Mouse (Mus musculus) heart, embryonic 10.5 days (tissue): Measurements from ENCODE around the gene Dgat2. TPM values are rescaled to one million over a fixed set of nuclear protein-coding genes. Genes with fewer than 3 reads are reported as not detected.

Experiments used
- DNase-seq: peaks from one replicate; pipeline ENCODE4 v3.0.0-alpha.2; 2017; ENCODE audit warnings: low spot score
- H3K27ac ChIP-seq: fragments of 300-500 bp; sonication (generic); 2 replicates; pipeline ENCODE4 v1.5.1; 2016; ENCODE audit warnings: mild to moderate bottlenecking
- H3K27me3 ChIP-seq: fragments of 300-500 bp; sonication (generic); 2 replicates; pipeline ENCODE4 v1.6.1; 2016; ENCODE audit warnings: mild to moderate bottlenecking; ENCODE audit not compliant: poor library complexity, insufficient read depth, severe bottlenecking
- H3K36me3 ChIP-seq: fragments of 300-500 bp; sonication (generic); 2 replicates; pipeline ENCODE4 v1.6.1; 2016; ENCODE audit warnings: mild to moderate bottlenecking, moderate library complexity
- H3K4me1 ChIP-seq: fragments of 300-500 bp; sonication (generic); 2 replicates; pipeline ENCODE4 v1.6.1; 2016; ENCODE audit warnings: mild to moderate bottlenecking
- H3K4me3 ChIP-seq: fragments of 300-500 bp; sonication (generic); 2 replicates; pipeline ENCODE4 v1.5.1; 2016; ENCODE audit warnings: mild to moderate bottlenecking, moderate library complexity
- H3K9me3 ChIP-seq: fragments of 300-500 bp; sonication (generic); 2 replicates; pipeline ENCODE4 v1.6.1; 2016; ENCODE audit warnings: mild to moderate bottlenecking, moderate library complexity
- WGBS: fragments of 180-500 bp; shearing (Covaris S2); methylation state at CpG from one replicate; pipeline ENCODE4 v1.1.7; 2016; 5-methylcytosine and 5-hydroxymethylcytosine counted together
- polyA plus RNA-seq: library from polyadenylated mRNA; unstranded; fragments of >200 nt; fragmentation: Nextera tagmentation; extraction: Ambion mirVana; gene quantifications from 2 replicates; pipeline ENCODE4 v1.2.1, GENCODE M21; 2016

Dgat2 gene
- polyA plus RNA-seq, 1 experiment from 2014 or later = 24.3 TPM

- 78% methylated on average over 5 of the region's 5 CpGs for WGBS
Observed at GRCm38 (mm10) chr7:99187451-99187850, 4.9 kb upstream of the Dgat2 start.

DNA sequence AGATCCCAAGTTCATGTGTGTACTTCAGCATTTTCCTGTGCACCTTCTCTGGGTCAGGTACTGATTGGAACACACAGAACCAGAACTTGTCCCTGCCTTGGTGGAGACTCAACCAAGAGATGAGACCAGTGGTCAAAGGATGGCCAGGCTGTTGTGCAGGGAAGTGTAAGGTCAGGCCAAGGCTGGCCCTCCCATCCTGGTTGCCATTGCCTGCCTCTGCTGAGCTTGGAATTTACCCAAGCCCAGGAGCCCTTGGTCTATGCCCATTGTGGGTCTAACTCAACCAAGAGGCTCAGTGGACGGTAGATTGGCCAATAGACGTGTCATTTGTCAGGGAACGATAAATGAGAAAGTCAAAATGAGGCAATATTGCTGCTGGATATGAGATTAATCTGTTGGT lies 2.9 kb upstream of the Dgat2 start:
- Histone ChIP-seq H3K4me1 (peaks cover 19% of the 10 kb centered on the region), H3K27ac (no peak overlapping the region), H3K9me3 (no peaks in the 10 kb centered on the region), H3K36me3 (no peaks in the 10 kb centered on the region), H3K27me3 (peaks cover 38% of the 10 kb centered on the region), H3K4me3 (no peak overlapping the region)
- no peak for DNase-seq
- WGBS = 88% methylated on average over 3 of the region's 3 CpGs

More at GRCm38 (mm10) chr7:99187451-99187850, 4.9 kb upstream of the Dgat2 start:
- peaks cover 10% of the 10 kb centered on the region for H3K4me1 ChIP-seq
- no peak for DNase-seq
- no peak overlapping the region for H3K4me3 ChIP-seq
- no peaks in the 10 kb centered on the region for H3K36me3 ChIP-seq
- no peaks in the 10 kb centered on the region for H3K9me3 ChIP-seq
- H3K27ac ChIP-seq = no peak overlapping the region
- H3K27me3 ChIP-seq = peaks cover 23% of the 10 kb centered on the region

DNA sequence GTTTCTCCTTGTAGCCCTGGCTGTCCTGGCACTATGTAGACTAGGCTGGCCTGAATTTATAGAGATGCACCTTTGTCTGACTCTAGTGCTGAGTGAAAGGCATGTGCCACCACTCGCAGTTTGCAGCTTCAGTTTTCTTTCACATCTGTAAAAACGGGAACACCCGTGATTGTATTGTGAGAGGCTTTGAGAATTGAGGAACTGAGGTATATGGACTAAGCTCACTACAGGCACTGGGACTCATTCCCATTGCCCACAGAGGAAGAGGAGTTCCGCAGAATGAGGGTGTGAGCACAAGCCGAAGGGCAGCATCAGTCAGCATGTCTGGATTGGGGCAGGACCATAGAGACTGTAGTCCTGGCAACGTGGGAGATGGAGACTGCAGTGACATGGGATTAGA lies 1.2 kb upstream of the Dgat2 start:
- peaks cover 19% of the 10 kb centered on the region for H3K4me1 ChIP-seq
- peaks cover 38% of the 10 kb centered on the region for H3K27me3 ChIP-seq
- no peak overlapping the region for H3K4me3 ChIP-seq
- no peaks in the 10 kb centered on the region for H3K36me3 ChIP-seq
- 71% methylated on average over 6 of the region's 6 CpGs for WGBS
- no peak for DNase-seq
- H3K27ac ChIP-seq = no peak overlapping the region
- H3K9me3 ChIP-seq = no peaks in the 10 kb centered on the region

GRCm38 (mm10) chr7:99181619-99182431 lies 694 bp downstream of the Dgat2 start:
- H3K27me3 ChIP-seq = peaks cover 27% of the 10 kb centered on the region
- no peaks in the 10 kb centered on the region for H3K9me3 ChIP-seq
- peak overlapping the region; percentile 98 for H3K27ac ChIP-seq
- peaks cover 19% of the 10 kb centered on the region for H3K4me1 ChIP-seq
- DNase-seq = no peak
- peak overlapping the region; percentile 73 for H3K4me3 ChIP-seq
- H3K36me3 ChIP-seq = no peaks in the 10 kb centered on the region
- WGBS = 26% methylated on average over 14 of the region's 14 CpGs

GRCm38 (mm10) chr7:99180162-99180561 lies 2.4 kb downstream of the Dgat2 start:
- 92% methylated on average over 1 of the region's 1 CpGs for WGBS
- Histone ChIP-seq H3K27ac (no peak overlapping the region), H3K9me3 (no peaks in the 10 kb centered on the region), H3K36me3 (no peaks in the 10 kb centered on the region), H3K27me3 (peaks cover 27% of the 10 kb centered on the region), H3K4me1 (peaks cover 19% of the 10 kb centered on the region), H3K4me3 (no peak overlapping the region)
- DNase-seq = no peak

- H3K9me3 ChIP-seq = no peaks in the 10 kb centered on the region
- peaks cover 19% of the 10 kb centered on the region for H3K4me1 ChIP-seq
- H3K27me3 ChIP-seq = peaks cover 25% of the 10 kb centered on the region
- WGBS = 81% methylated on average over 9 of the region's 9 CpGs
- DNase-seq = no peak
- no peaks in the 10 kb centered on the region for H3K36me3 ChIP-seq
- no peak overlapping the region for H3K27ac ChIP-seq
- no peak overlapping the region for H3K4me3 ChIP-seq
Observed at GRCm38 (mm10) chr7:99179271-99179670, 3.2 kb downstream of the Dgat2 start.

GRCm38 (mm10) chr7:99177386-99177785 lies 5.1 kb downstream of the Dgat2 start:
- Histone ChIP-seq H3K36me3 (no peaks in the 10 kb centered on the region), H3K4me3 (no peak overlapping the region), H3K27ac (no peak overlapping the region), H3K9me3 (no peaks in the 10 kb centered on the region), H3K4me1 (peaks cover 10% of the 10 kb centered on the region), H3K27me3 (peaks cover 15% of the 10 kb centered on the region)
- 84% methylated on average over 5 of the region's 5 CpGs for WGBS
- no peak for DNase-seq

- Histone ChIP-seq H3K9me3 (no peaks in the 10 kb centered on the region), H3K4me1 (peaks cover 17% of the 10 kb centered on the region), H3K36me3 (no peaks in the 10 kb centered on the region), H3K4me3 (no peak overlapping the region), H3K27ac (no peak overlapping the region), H3K27me3 (peaks cover 1% of the 10 kb centered on the region)
- DNase-seq = no peak
- 89% methylated on average over 9 of the region's 9 CpGs for WGBS
Observed at GRCm38 (mm10) chr7:99175666-99176065, 6.9 kb downstream of the Dgat2 start.

DNA sequence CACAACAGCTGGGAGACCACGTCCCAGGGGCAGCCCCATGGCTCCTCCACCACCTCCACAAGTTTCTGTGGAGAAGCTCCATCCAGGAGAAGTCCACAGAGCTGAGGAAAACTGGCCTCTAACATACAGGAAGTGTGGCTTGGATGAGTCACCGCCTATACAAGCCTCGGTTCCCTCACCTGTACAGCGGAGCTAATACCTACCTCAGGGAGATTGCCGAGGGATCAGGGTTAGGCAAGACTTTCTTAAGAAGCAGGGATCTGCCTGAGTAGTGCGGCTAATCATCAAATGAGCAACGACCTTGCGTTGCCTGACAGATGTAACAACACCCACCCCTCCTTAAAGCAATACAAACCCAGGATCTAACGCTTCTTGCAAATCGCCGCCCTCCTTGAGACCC lies 7.4 kb downstream of the Dgat2 start:
- H3K9me3 ChIP-seq = no peaks in the 10 kb centered on the region
- WGBS = 77% methylated on average over 11 of the region's 11 CpGs

DNA sequence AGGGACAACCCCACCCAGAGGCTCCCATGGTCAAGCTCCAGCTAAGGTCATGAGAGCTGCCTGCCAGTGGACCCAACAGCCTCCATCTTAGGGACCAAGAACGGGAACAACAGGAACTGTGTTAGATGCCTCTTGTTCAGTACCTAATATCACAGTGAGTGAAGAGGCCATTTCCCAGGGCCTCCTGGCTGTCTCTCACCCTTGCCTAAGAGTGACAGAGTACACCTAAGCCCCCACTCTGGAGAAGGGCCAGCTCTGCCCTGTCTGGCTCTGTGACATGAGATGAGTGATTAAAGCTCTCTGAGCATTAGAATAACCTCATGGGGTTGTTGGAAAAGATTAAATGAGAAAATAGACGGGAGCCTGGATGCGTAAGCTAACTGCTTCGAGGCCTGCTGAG lies 8.5 kb downstream of the Dgat2 start:
- H3K36me3 ChIP-seq = no peaks in the 10 kb centered on the region
- no peaks in the 10 kb centered on the region for H3K9me3 ChIP-seq
- WGBS = 88% methylated on average over 4 of the region's 4 CpGs
- no peaks in the 10 kb centered on the region; the same call in 1 of the 2 replicates for H3K27me3 ChIP-seq
- no peak overlapping the region for H3K4me3 ChIP-seq
- DNase-seq = no peak
- no peak overlapping the region for H3K27ac ChIP-seq
- peaks cover 16% of the 10 kb centered on the region for H3K4me1 ChIP-seq

More for the DNA sequence above, 7.4 kb downstream of the Dgat2 start:
- Histone ChIP-seq H3K4me1 (peaks cover 16% of the 10 kb centered on the region), H3K4me3 (no peak overlapping the region), H3K36me3 (no peaks in the 10 kb centered on the region), H3K27me3 (no peaks in the 10 kb centered on the region; the same call in 1 of the 2 replicates), H3K27ac (no peak overlapping the region)
- no peak for DNase-seq

- no peaks in the 10 kb centered on the region for H3K9me3 ChIP-seq
- 82% methylated on average over 6 of the region's 6 CpGs for WGBS
- H3K27me3 ChIP-seq = no peaks in the 10 kb centered on the region; the same call in 1 of the 2 replicates
- DNase-seq = no peak
- H3K36me3 ChIP-seq = no peaks in the 10 kb centered on the region
- H3K27ac ChIP-seq = no peak overlapping the region
- H3K4me3 ChIP-seq = no peak overlapping the region
- peaks cover 20% of the 10 kb centered on the region for H3K4me1 ChIP-seq
Observed at GRCm38 (mm10) chr7:99172898-99173297, 9.6 kb downstream of the Dgat2 start.

DNA sequence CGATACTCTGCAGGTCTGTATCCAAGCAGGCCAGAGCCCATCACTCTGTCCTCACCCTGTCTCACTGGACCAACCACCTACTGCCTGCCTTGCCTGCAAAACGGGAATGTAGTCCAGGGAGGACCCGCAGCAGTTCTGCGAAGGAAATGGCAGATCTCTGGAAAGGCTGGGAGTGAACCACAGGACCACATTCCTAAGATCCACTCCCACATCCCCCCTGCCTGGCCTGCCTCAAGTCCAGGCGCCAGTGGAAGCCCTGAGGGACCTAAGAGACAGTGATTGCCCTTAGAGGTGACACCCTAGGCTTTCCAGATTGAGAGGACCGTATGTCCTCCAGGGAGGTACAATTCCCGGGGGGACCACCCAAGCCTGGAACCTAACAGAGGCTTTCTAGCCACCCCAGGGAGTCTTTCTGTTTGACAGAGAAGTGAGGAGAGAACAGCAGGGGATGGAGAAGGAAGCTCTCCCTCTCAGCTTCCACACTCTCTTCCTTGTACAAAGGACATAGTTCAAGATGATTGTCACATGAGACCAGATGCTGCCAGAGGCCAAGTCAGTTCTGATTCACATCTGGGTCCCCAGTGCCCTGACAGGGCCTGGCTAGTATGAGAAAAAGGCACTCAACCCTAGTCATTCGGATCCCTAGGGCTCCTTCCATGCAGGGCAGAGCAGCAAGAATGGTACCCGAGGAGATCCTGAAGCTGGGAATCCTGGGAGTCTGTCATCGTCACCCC lies 10.6 kb downstream of the Dgat2 start:
- H3K27ac ChIP-seq = peak overlapping the region; percentile 18; the same call in 1 of the 2 replicates
- whole genome bisulfite sequencing = 49% methylated on average over 10 of the region's 10 CpGs
- peaks cover 26% of the 10 kb centered on the region for H3K4me1 ChIP-seq
- no peaks in the 10 kb centered on the region for H3K36me3 ChIP-seq
- H3K9me3 ChIP-seq = no peaks in the 10 kb centered on the region
- no peak overlapping the region for H3K4me3 ChIP-seq
- DNase-seq = no peak
- no peaks in the 10 kb centered on the region; the same call in 1 of the 2 replicates for H3K27me3 ChIP-seq

GRCm38 (mm10) chr7:99170519-99170918 lies 12.0 kb downstream of the Dgat2 start:
- 93% methylated on average over 6 of the region's 6 CpGs for WGBS
- Histone ChIP-seq H3K27ac (no peak overlapping the region), H3K36me3 (no peaks in the 10 kb centered on the region), H3K27me3 (no peaks in the 10 kb centered on the region; the same call in 1 of the 2 replicates), H3K4me1 (peaks cover 37% of the 10 kb centered on the region), H3K9me3 (no peaks in the 10 kb centered on the region), H3K4me3 (no peak overlapping the region)
- no peak for DNase-seq
